Mouse (Mus musculus): ENCODE measurements around the gene Klhdc8a. TPM values are rescaled to one million over a fixed set of nuclear protein-coding genes. Genes with fewer than 3 reads are reported as not detected.

The Klhdc8a gene
- polyA plus RNA-seq (2015; fragmentation: Nextera tagmentation; extraction: Ambion mirVana): 10.7 and 11.5 TPM in 2 replicates

- H3K4me2 ChIP-seq: peak within 1 kb of the TSS; percentile 97
- peak; percentile 57 for ATAC-seq (replicated peaks)
- no peaks in the 10 kb centered on the region for H3K27me3 ChIP-seq (replicated peaks)
- H3K36me3 ChIP-seq (replicated peaks): no peaks in the 10 kb centered on the region
- no peaks in the 10 kb centered on the region for H3K9me3 ChIP-seq
- H3K4me1 ChIP-seq: peaks cover 64% of the 10 kb centered on the region
- peak within 1 kb of the TSS; percentile 89 for H3K9ac ChIP-seq
- under 1% methylated on average over 28 of the region's 28 CpGs for WGBS
- H3K27ac ChIP-seq: peak within 1 kb of the TSS; percentile 90
- peak within 1 kb of the TSS; percentile 69 for H3K4me3 ChIP-seq
These were observed at the start of gene Klhdc8a for GRCm38 (mm10) chr1:132298425-132298800. Gene Klhdc8a, plus strand, starts transcription at chr1:132298626.

- Histone ChIP-seq H3K4me2 (no peak overlapping the region), H3K9ac (no peak overlapping the region), H3K4me1 (no peaks in the 10 kb centered on the region), H3K4me3 (no peak overlapping the region), H3K36me3 (replicated peaks) (no peaks in the 10 kb centered on the region), H3K27ac (no peak overlapping the region), H3K9me3 (no peaks in the 10 kb centered on the region), H3K27me3 (replicated peaks) (no peaks in the 10 kb centered on the region)
- ATAC-seq (replicated peaks): no peak
- WGBS: 82% methylated on average over 6 of the region's 6 CpGs
These were observed 44.0 kb upstream of the Klhdc8a start for GRCm38 (mm10) chr1:132254467-132254866.

GRCm38 (mm10) chr1:132260331-132260730 is 38.1 kb upstream of the Klhdc8a start:
- Histone ChIP-seq H3K4me2 (no peak overlapping the region), H3K9me3 (no peaks in the 10 kb centered on the region), H3K9ac (no peak overlapping the region), H3K4me1 (no peaks in the 10 kb centered on the region), H3K4me3 (no peak overlapping the region), H3K27ac (no peak overlapping the region), H3K36me3 (replicated peaks) (no peaks in the 10 kb centered on the region), H3K27me3 (replicated peaks) (no peaks in the 10 kb centered on the region)
- 73% methylated on average over 1 of the region's 1 CpGs for WGBS
- no peak for ATAC-seq (replicated peaks)

- no peak for ATAC-seq (replicated peaks)
- Histone ChIP-seq H3K4me3 (no peak overlapping the region), H3K27me3 (replicated peaks) (no peaks in the 10 kb centered on the region), H3K9me3 (no peaks in the 10 kb centered on the region), H3K4me2 (no peak overlapping the region), H3K27ac (no peak overlapping the region), H3K4me1 (no peaks in the 10 kb centered on the region), H3K36me3 (replicated peaks) (no peaks in the 10 kb centered on the region), H3K9ac (no peak overlapping the region)
- WGBS: 72% methylated on average over 5 of the region's 5 CpGs
These were observed 37.4 kb upstream of the Klhdc8a start for GRCm38 (mm10) chr1:132261058-132261457.

- ATAC-seq (replicated peaks): no peak
- Histone ChIP-seq H3K9me3 (no peaks in the 10 kb centered on the region), H3K4me3 (no peak overlapping the region), H3K9ac (no peak overlapping the region), H3K27me3 (replicated peaks) (no peaks in the 10 kb centered on the region), H3K4me1 (no peaks in the 10 kb centered on the region), H3K36me3 (replicated peaks) (no peaks in the 10 kb centered on the region), H3K27ac (no peak overlapping the region), H3K4me2 (no peak overlapping the region)
- WGBS: 72% methylated on average over 4 of the region's 4 CpGs
These were observed 34.8 kb upstream of the Klhdc8a start for GRCm38 (mm10) chr1:132263618-132264017.

- H3K4me3 ChIP-seq: no peak overlapping the region
- H3K9me3 ChIP-seq: no peaks in the 10 kb centered on the region
- H3K27ac ChIP-seq: no peak overlapping the region
- no peaks in the 10 kb centered on the region for H3K27me3 ChIP-seq (replicated peaks)
- peaks cover 5% of the 10 kb centered on the region; the same call in 1 of the 2 replicates for H3K4me1 ChIP-seq
- no peak overlapping the region for H3K4me2 ChIP-seq
- no peak overlapping the region for H3K9ac ChIP-seq
- ATAC-seq (replicated peaks): no peak
- no peaks in the 10 kb centered on the region for H3K36me3 ChIP-seq (replicated peaks)
- WGBS: 74% methylated on average over 7 of the region's 7 CpGs
These were observed 33.8 kb upstream of the Klhdc8a start for GRCm38 (mm10) chr1:132264577-132264976.

- 61% methylated on average over 8 of the region's 8 CpGs for WGBS
- ATAC-seq (replicated peaks): no peak
- H3K4me2 ChIP-seq: no peak overlapping the region
These were observed 33.1 kb upstream of the Klhdc8a start for GRCm38 (mm10) chr1:132265211-132265859.

GRCm38 (mm10) chr1:132265936-132266335 is 32.5 kb upstream of the Klhdc8a start:
- no peaks in the 10 kb centered on the region for H3K27me3 ChIP-seq (replicated peaks)
- ATAC-seq (replicated peaks): no peak
- H3K27ac ChIP-seq: no peak overlapping the region
- H3K36me3 ChIP-seq (replicated peaks): no peaks in the 10 kb centered on the region
- peaks cover 5% of the 10 kb centered on the region; the same call in 1 of the 2 replicates for H3K4me1 ChIP-seq
- H3K4me2 ChIP-seq: no peak overlapping the region
- H3K4me3 ChIP-seq: no peak overlapping the region
- WGBS: 90% methylated on average over 10 of the region's 10 CpGs
- no peak overlapping the region for H3K9ac ChIP-seq
- no peaks in the 10 kb centered on the region for H3K9me3 ChIP-seq

More at GRCm38 (mm10) chr1:132265211-132265859, 33.1 kb upstream of the Klhdc8a start:
- H3K27ac ChIP-seq: no peak overlapping the region
- no peaks in the 10 kb centered on the region for H3K9me3 ChIP-seq
- H3K4me1 ChIP-seq: peaks cover 5% of the 10 kb centered on the region; the same call in 1 of the 2 replicates
- no peak overlapping the region for H3K9ac ChIP-seq
- no peaks in the 10 kb centered on the region for H3K27me3 ChIP-seq (replicated peaks)
- no peaks in the 10 kb centered on the region for H3K36me3 ChIP-seq (replicated peaks)
- H3K4me3 ChIP-seq: no peak overlapping the region

GRCm38 (mm10) chr1:132266791-132267557 is 31.5 kb upstream of the Klhdc8a start:
- 70% methylated on average over 8 of the region's 8 CpGs for WGBS
- peaks cover 5% of the 10 kb centered on the region; the same call in 1 of the 2 replicates for H3K4me1 ChIP-seq
- no peaks in the 10 kb centered on the region for H3K27me3 ChIP-seq (replicated peaks)
- no peaks in the 10 kb centered on the region for H3K9me3 ChIP-seq
- no peak for ATAC-seq (replicated peaks)
- H3K27ac ChIP-seq: no peak overlapping the region
- H3K9ac ChIP-seq: no peak overlapping the region
- no peak overlapping the region for H3K4me3 ChIP-seq
- H3K4me2 ChIP-seq: no peak overlapping the region
- H3K36me3 ChIP-seq (replicated peaks): no peaks in the 10 kb centered on the region

GRCm38 (mm10) chr1:132267959-132268358 is 30.5 kb upstream of the Klhdc8a start:
- Histone ChIP-seq H3K9ac (no peak overlapping the region), H3K27me3 (replicated peaks) (no peaks in the 10 kb centered on the region), H3K27ac (no peak overlapping the region), H3K36me3 (replicated peaks) (no peaks in the 10 kb centered on the region), H3K4me1 (peaks cover 5% of the 10 kb centered on the region; the same call in 1 of the 2 replicates), H3K9me3 (no peaks in the 10 kb centered on the region), H3K4me3 (no peak overlapping the region), H3K4me2 (no peak overlapping the region)
- 54% methylated on average over 2 of the region's 2 CpGs for WGBS
- ATAC-seq (replicated peaks): no peak

- Histone ChIP-seq H3K27ac (no peak overlapping the region), H3K36me3 (replicated peaks) (no peaks in the 10 kb centered on the region), H3K4me2 (no peak overlapping the region), H3K9ac (no peak overlapping the region), H3K4me1 (peaks cover 5% of the 10 kb centered on the region; the same call in 1 of the 2 replicates), H3K4me3 (no peak overlapping the region), H3K27me3 (replicated peaks) (no peaks in the 10 kb centered on the region), H3K9me3 (no peaks in the 10 kb centered on the region)
- 61% methylated on average over 7 of the region's 7 CpGs for WGBS
- ATAC-seq (replicated peaks): no peak
These were observed 29.9 kb upstream of the Klhdc8a start for GRCm38 (mm10) chr1:132268418-132269060.

GRCm38 (mm10) chr1:132271237-132271636 is 27.2 kb upstream of the Klhdc8a start:
- Histone ChIP-seq H3K9me3 (no peaks in the 10 kb centered on the region), H3K27me3 (replicated peaks) (no peaks in the 10 kb centered on the region), H3K27ac (no peak overlapping the region), H3K36me3 (replicated peaks) (no peaks in the 10 kb centered on the region), H3K4me2 (no peak overlapping the region), H3K4me3 (no peak overlapping the region), H3K4me1 (peaks cover 5% of the 10 kb centered on the region; the same call in 1 of the 2 replicates), H3K9ac (no peak overlapping the region)
- no peak for ATAC-seq (replicated peaks)
- 56% methylated on average over 3 of the region's 3 CpGs for WGBS
